Mouse (Mus musculus) limb, embryonic 10.5 days (tissue): ENCODE measurements at regions not wholly inside any gene's neighbourhood (a gene's known extent, or its start where the extent isn't known, plus 50 kb on each side); places are given as distances from the start of the nearest gene placed in this dataset.

Experiments used
- DNase-seq: peaks from one replicate; pipeline ENCODE4 v3.0.0-alpha.2; 2017; ENCODE audit warnings: low spot score
- H3K27ac ChIP-seq: fragments of 300-500 bp; sonication (generic); 2 replicates; pipeline ENCODE4 v1.5.1; 2016; ENCODE audit warnings: mild to moderate bottlenecking
- H3K27me3 ChIP-seq: fragments of 300-500 bp; sonication (generic); 2 replicates; pipeline ENCODE4 v1.6.1; 2016; ENCODE audit warnings: low read depth, mild to moderate bottlenecking; ENCODE audit not compliant: poor library complexity, severe bottlenecking
- H3K36me3 ChIP-seq: fragments of 300-500 bp; sonication (generic); 2 replicates; pipeline ENCODE4 v1.6.1; 2016; ENCODE audit warnings: mild to moderate bottlenecking, moderate library complexity
- H3K4me1 ChIP-seq: fragments of 300-500 bp; sonication (generic); 2 replicates; pipeline ENCODE4 v1.6.1; 2016
- H3K4me3 ChIP-seq: fragments of 300-500 bp; sonication (generic); 2 replicates; pipeline ENCODE4 v1.5.1; 2016; ENCODE audit warnings: mild to moderate bottlenecking, moderate library complexity
- H3K9me3 ChIP-seq: fragments of 300-500 bp; sonication (generic); replicated peaks from 2 replicates; pipeline ENCODE4 v1.6.1; 2016; ENCODE audit warnings: mild to moderate bottlenecking
- WGBS: fragments of 180-500 bp; shearing (Covaris S2); methylation state at CpG from one replicate; pipeline ENCODE4 v1.1.7; 2016; 5-methylcytosine and 5-hydroxymethylcytosine counted together

DNA sequence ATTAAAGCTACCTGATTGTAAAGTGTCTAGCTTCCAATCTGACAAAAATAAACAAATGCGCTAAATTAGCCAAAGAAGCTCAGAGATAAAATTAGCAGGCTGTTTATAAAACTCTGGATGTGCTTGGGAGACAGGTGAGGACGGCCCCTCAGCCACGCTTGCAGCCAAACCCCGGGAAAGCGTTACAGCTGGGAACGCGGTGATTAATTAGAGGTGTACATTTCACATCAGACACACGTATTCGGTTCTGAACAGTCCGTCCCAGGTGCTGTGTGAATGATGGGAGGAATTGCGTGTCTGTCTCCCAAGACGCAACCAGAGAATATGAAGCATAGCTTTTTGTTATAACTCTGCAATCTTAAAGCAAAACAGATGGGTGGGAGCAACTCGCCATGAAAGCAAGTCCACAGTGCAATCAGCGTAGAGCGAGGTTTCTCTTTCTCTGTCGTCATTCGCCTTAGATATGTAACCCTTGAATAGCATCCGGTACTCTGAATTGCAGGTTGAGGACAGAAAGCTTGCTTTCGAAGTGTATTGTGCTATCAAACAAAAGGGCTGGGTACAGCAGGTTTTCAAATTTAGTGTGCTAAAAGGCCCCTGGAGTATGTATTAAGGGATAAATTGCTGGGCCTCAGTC, 123.0 kb upstream of the Fn1 start:
- no peaks in the 10 kb centered on the region for H3K9me3 ChIP-seq
- peak; percentile 34 for DNase-seq
- no peak overlapping the region for H3K27ac ChIP-seq
- 81% methylated on average over 19 of the region's 19 CpGs for WGBS
- H3K4me1 ChIP-seq, result 0 out of 2 replicates have a peak, but pooled peaks cover 5% of the 10 kb centered on the region
- no peaks in the 10 kb centered on the region for H3K27me3 ChIP-seq
- H3K36me3 ChIP-seq, result no peaks in the 10 kb centered on the region
- no peak overlapping the region for H3K4me3 ChIP-seq

DNA sequence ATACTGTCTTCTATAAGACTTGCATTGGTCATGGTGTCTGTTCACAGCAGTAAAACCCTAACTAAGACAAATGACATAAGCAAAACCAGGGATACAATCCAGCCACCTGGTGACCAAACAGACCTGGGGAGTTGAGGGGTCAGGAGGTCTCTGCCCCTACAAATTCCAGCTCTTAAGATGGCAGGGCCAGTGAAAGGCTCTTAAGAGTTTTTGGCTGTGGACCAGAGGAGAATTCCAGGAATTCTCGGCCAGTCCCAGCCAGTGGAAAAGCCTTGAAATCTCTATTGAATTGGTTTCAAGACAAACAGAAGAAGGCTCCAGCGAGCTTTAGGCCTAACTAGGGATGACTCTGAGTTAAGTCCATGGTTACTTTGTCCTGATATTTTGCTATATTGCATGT, 119.5 kb upstream of the Fn1 start:
- Histone ChIP-seq H3K4me1 (0 out of 2 replicates have a peak, but pooled peaks cover 5% of the 10 kb centered on the region), H3K27me3 (no peaks in the 10 kb centered on the region), H3K36me3 (no peaks in the 10 kb centered on the region), H3K27ac (no peak overlapping the region), H3K9me3 (no peaks in the 10 kb centered on the region), H3K4me3 (no peak overlapping the region)
- 81% methylated on average over 2 of the region's 2 CpGs for WGBS
- no peak for DNase-seq

DNA sequence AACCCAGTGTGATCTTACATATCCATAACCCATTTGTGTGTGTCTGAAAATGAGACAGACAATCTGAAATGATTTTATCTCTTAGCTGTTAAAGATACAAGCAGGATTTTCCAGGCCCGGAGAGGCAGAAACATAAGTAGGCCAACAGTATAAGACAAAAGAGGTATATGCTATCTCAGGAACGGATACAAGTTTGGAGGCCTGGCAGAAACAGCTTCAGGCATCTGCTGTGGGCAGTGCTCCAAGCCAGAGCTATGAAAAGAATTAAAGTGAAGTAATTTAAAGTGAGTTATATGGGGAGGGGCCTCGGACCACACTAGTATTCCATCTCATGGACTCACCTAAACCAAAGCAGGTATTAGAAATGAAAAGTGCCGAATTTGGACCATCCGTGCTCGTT, 118.8 kb upstream of the Fn1 start:
- WGBS, result 94% methylated on average over 6 of the region's 6 CpGs
- no peak for DNase-seq
- no peaks in the 10 kb centered on the region for H3K27me3 ChIP-seq
- no peaks in the 10 kb centered on the region for H3K9me3 ChIP-seq
- no peaks in the 10 kb centered on the region for H3K36me3 ChIP-seq
- no peak overlapping the region for H3K4me3 ChIP-seq
- no peak overlapping the region for H3K27ac ChIP-seq
- 0 out of 2 replicates have a peak, but pooled peaks cover 5% of the 10 kb centered on the region for H3K4me1 ChIP-seq

DNA sequence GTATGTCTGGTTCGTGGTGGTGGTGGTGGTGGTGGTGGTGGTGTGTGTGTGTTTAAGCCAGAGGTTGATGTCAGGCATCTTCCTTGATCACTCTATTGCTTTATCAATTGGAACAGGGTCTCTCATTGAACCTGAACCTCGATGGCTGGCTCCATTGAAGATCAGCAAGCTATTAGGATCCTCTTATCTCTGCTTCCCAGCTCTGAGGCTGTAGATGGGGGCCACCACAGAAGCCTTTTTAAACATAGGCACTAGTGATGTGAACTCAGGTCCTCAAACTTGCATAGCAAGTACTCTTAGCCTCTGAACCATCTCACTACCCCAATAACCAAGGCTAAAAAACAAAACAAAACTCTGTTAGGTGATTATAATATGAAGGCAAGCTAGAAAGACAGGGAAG, 116.6 kb upstream of the Fn1 start:
- no peak for DNase-seq
- WGBS, result 77% methylated on average over 2 of the region's 2 CpGs
- no peaks in the 10 kb centered on the region for H3K27me3 ChIP-seq
- H3K9me3 ChIP-seq, result no peaks in the 10 kb centered on the region
- H3K27ac ChIP-seq, result no peak overlapping the region
- no peaks in the 10 kb centered on the region for H3K36me3 ChIP-seq
- H3K4me1 ChIP-seq, result no peaks in the 10 kb centered on the region
- H3K4me3 ChIP-seq, result no peak overlapping the region

DNA sequence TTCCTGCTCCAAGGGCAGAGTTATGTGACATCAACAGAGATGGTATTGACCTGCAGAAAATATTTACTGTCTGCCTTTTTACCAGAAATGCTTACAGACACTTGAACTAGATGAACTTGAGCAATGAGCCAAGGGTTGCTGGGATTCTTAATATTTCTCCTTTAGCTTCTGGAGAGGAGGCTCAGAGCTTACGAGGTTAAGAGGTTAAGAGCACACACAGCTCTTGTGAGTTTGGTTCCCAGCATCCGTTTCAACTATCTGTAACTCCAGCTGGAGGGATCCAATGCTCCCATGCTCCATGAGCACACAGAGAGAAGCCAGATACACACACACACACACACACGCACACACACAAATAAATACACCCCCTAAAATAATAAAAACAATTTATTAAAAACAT, 114.7 kb upstream of the Fn1 start:
- DNase-seq, result no peak
- H3K27me3 ChIP-seq, result no peaks in the 10 kb centered on the region
- H3K27ac ChIP-seq, result no peak overlapping the region
- H3K36me3 ChIP-seq, result no peaks in the 10 kb centered on the region
- H3K4me3 ChIP-seq, result no peak overlapping the region
- H3K9me3 ChIP-seq, result no peaks in the 10 kb centered on the region
- WGBS, result 79% methylated on average over 3 of the region's 3 CpGs
- no peaks in the 10 kb centered on the region; the same call in 1 of the 2 replicates for H3K4me1 ChIP-seq

DNA sequence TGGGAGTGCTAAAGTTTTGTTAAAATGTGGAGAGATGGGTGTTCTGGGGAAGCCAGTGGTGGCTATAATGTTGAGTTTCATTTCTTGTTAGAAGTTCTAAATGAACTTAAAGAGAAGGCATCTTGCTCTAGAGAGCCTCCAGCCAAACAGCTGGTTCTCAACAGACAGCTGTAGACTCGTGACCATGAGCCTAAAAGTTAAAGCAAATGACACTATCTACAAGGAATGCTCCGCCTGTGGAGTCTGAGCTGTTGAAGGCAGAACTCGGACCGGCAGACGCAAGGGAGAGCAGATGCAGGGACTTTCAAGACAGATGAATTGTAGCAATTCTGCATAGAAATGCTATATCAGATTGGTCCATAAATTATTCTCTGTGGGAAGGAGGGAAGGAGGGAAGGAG, 114.1 kb upstream of the Fn1 start:
- Histone ChIP-seq H3K4me1 (no peaks in the 10 kb centered on the region; the same call in 1 of the 2 replicates), H3K4me3 (no peak overlapping the region), H3K36me3 (no peaks in the 10 kb centered on the region), H3K9me3 (no peaks in the 10 kb centered on the region), H3K27me3 (no peaks in the 10 kb centered on the region), H3K27ac (no peak overlapping the region)
- WGBS, result 84% methylated on average over 5 of the region's 5 CpGs
- no peak for DNase-seq

DNA sequence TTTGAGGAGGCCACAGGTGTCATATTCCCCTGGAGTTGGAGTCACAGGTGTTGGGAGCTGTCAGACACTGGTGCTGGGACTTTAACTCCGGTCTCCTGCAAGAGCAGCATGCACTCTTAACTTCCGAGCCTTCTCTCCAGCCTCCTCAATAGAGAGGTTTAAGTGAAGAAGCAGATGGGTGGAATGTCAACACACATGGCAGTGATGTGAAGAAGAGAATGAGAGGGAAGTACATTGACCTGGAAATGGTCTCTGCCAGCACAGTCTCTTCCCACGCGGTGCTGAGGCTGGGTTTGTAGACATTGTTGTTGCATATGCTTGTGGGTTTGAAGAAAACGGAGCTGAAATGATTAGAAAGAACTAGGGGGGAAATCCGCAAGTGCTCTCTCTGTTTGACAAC, 112.0 kb upstream of the Fn1 start:
- Histone ChIP-seq H3K27ac (no peak overlapping the region), H3K36me3 (no peaks in the 10 kb centered on the region), H3K4me3 (no peak overlapping the region), H3K4me1 (no peaks in the 10 kb centered on the region; the same call in 1 of the 2 replicates), H3K27me3 (no peaks in the 10 kb centered on the region), H3K9me3 (no peaks in the 10 kb centered on the region)
- WGBS, result 85% methylated on average over 6 of the region's 6 CpGs
- no peak for DNase-seq

DNA sequence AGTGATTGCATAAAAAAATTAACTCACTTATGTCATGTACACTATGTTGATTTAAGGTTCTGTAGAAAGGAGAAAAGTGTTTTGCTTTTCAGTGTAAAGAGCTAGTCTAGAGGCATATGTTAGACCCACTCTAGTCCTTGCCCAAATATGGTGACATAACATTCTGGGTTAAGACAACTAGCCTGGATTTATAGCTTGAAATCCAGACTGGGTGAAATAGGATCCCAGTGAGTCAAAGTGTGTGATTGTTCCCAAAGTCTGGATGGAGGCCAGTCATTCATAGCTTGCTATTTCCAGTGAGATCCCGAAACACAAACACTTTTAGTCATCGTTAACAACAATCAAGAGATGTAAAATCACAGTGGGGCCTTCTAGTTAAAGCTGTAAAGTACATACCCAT, 110.5 kb upstream of the Fn1 start:
- Histone ChIP-seq H3K27me3 (no peaks in the 10 kb centered on the region), H3K36me3 (no peaks in the 10 kb centered on the region), H3K4me1 (no peaks in the 10 kb centered on the region; the same call in 1 of the 2 replicates), H3K9me3 (no peaks in the 10 kb centered on the region), H3K4me3 (no peak overlapping the region), H3K27ac (no peak overlapping the region; the same call in 1 of the 2 replicates)
- 80% methylated on average over 2 of the region's 2 CpGs for WGBS
- DNase-seq, result no peak

DNA sequence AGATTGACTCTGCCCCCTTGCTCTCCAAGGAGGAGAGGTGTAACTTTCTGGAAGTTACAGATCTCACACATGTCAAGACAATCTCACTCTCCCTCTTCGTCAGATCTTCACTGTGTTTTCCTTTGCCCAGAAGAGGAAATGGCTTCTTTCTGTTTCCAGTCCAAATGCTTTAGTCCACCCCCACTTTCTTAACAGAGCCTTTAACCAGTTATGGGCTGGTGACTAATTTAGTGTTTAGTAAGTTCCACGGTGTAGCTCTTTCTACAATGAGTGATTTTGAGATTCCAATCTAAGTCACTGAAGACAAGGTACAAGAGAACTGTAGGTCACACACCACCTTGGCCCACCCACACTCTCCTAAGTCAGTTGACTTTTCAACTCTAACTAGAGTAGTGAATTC, 107.3 kb upstream of the Fn1 start:
- Histone ChIP-seq H3K27ac (no peak overlapping the region), H3K36me3 (no peaks in the 10 kb centered on the region), H3K4me1 (no peaks in the 10 kb centered on the region; the same call in 1 of the 2 replicates), H3K9me3 (no peaks in the 10 kb centered on the region), H3K4me3 (no peak overlapping the region), H3K27me3 (no peaks in the 10 kb centered on the region)
- WGBS, result 76% methylated on average over 2 of the region's 2 CpGs
- no peak for DNase-seq

DNA sequence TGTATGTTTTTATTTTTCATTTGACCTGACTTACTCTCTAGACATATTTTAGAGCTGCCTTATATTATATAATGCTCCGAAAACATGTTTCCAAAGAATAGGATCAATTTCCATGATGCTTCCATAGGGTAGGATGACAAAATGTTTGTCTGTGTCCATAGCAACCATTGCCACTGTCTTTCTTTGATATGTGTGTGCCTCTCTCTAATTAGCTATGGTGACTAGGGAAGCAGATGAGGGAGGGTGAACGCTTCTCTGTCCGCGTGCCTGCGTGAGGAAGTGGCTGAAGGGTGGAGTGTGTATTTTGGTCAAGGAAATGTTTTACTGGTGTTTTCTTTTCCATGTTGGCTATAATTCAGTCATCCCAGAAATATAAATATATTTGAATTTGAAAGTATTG, 104.2 kb upstream of the Fn1 start:
- WGBS, result 89% methylated on average over 5 of the region's 5 CpGs
- no peak for DNase-seq
- H3K9me3 ChIP-seq, result no peaks in the 10 kb centered on the region

DNA sequence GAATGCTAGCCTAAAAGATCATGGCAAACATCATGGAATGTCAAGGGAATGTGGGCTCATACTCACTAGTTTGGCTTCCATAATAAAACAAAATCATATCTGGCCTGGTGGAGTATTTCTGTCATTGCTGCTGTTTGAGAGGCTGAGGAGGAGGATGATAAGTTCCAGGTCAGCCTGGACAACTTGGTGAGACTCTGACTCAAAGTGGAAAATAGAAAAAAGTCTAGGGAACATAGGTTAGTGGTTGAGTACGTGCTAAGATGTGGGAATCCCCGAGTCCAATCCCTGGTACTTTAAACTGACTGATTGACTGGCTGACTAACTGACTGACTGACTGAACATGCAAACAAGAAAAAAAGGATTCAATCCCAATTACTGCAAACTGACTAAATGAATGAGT, 103.2 kb upstream of the Fn1 start:
- 88% methylated on average over 2 of the region's 2 CpGs for WGBS
- DNase-seq, result no peak
- no peak overlapping the region for H3K4me3 ChIP-seq
- no peaks in the 10 kb centered on the region for H3K4me1 ChIP-seq
- H3K9me3 ChIP-seq, result no peaks in the 10 kb centered on the region
- no peaks in the 10 kb centered on the region for H3K36me3 ChIP-seq
- H3K27me3 ChIP-seq, result no peaks in the 10 kb centered on the region
- H3K27ac ChIP-seq, result no peak overlapping the region

More for the DNA sequence above, 104.2 kb upstream of the Fn1 start:
- Histone ChIP-seq H3K27ac (no peak overlapping the region), H3K36me3 (no peaks in the 10 kb centered on the region), H3K4me3 (no peak overlapping the region), H3K4me1 (no peaks in the 10 kb centered on the region), H3K27me3 (no peaks in the 10 kb centered on the region)

DNA sequence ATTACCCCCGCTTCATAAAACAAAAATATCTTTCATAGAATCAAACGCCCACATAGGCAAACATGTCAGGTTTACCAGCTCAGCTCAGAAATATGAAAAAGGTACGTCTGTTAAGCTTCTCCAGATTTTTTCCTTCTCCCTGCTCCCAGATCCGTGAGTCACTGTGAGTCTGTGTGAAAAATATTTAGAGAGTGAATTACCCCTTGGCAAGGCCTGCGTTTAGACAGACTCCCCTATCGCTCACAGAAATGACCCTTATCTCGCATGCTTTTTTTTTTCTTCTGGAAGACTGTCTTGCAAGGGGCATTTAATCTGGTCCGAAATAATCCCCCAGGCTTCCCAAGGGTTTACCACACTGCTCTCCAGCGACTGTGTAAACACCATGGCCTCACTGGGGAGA, 102.4 kb upstream of the Fn1 start:
- 65% methylated on average over 9 of the region's 9 CpGs for WGBS
- Histone ChIP-seq H3K4me1 (no peaks in the 10 kb centered on the region), H3K27me3 (no peaks in the 10 kb centered on the region), H3K27ac (no peak overlapping the region), H3K9me3 (no peaks in the 10 kb centered on the region), H3K4me3 (no peak overlapping the region), H3K36me3 (no peaks in the 10 kb centered on the region)
- no peak for DNase-seq

DNA sequence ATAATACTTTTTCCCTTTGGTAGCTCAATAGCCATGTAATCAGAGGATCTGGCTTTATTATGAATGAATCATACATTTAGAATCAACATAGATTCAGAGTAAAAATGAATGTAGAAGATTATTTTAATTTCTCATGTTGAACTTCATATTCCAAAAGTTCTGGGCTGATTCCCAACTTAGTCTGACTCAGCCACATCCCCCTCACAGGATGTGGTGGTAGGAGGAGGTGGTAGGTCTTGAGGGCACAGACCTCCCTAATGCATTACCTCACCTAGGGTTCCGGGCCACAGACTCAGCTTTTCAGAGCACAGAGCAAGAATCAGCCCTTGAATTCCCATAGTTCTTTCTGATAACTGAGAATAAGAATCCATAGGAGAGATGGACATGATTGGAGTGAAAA, 99.4 kb upstream of the Fn1 start:
- Histone ChIP-seq H3K36me3 (no peaks in the 10 kb centered on the region), H3K27ac (no peak overlapping the region), H3K4me3 (no peak overlapping the region), H3K9me3 (no peaks in the 10 kb centered on the region), H3K4me1 (no peaks in the 10 kb centered on the region), H3K27me3 (no peaks in the 10 kb centered on the region)
- WGBS, result 91% methylated on average over 1 of the region's 1 CpGs
- DNase-seq, result no peak

DNA sequence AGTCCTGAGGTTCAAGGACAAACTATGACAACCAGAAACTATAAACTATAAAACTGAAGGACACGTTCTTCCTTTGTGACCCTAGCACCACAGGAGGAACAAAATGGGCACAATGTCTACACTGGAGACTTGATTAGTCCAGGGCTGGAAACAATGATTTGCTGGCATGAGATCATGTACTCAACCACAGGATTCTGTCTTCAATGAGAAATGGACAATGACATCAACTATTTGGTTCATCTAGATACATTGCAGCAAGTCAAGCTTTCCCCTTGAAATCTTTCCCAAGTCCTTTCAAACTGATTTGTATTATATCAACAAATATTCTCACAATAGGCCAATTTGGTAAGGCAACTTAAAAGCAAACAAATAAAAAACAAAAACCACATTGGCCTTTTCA, 98.6 kb upstream of the Fn1 start:
- WGBS, result 94% methylated on average over 1 of the region's 1 CpGs
- Histone ChIP-seq H3K4me3 (no peak overlapping the region), H3K27me3 (no peaks in the 10 kb centered on the region), H3K27ac (no peak overlapping the region), H3K36me3 (no peaks in the 10 kb centered on the region), H3K4me1 (no peaks in the 10 kb centered on the region), H3K9me3 (no peaks in the 10 kb centered on the region)
- DNase-seq, result no peak
